Mouse (Mus musculus) ovary, postnatal 36 days (tissue): ENCODE measurements at regions not wholly inside any gene's neighbourhood (a gene's known extent, or its start where the extent isn't known, plus 50 kb on each side); places are given as distances from the start of the nearest gene placed in this dataset.

ENCODE experiments used
- DNase-seq: peaks from one replicate; pipeline ENCODE4 v3.0.0; 2022; ENCODE audit warnings: low spot score, mixed read lengths

- DNase-seq: no peak
Observed at GRCm38 (mm10) chr10:125892122-125892521, 73.8 kb upstream of the Lrig3 start.

DNA sequence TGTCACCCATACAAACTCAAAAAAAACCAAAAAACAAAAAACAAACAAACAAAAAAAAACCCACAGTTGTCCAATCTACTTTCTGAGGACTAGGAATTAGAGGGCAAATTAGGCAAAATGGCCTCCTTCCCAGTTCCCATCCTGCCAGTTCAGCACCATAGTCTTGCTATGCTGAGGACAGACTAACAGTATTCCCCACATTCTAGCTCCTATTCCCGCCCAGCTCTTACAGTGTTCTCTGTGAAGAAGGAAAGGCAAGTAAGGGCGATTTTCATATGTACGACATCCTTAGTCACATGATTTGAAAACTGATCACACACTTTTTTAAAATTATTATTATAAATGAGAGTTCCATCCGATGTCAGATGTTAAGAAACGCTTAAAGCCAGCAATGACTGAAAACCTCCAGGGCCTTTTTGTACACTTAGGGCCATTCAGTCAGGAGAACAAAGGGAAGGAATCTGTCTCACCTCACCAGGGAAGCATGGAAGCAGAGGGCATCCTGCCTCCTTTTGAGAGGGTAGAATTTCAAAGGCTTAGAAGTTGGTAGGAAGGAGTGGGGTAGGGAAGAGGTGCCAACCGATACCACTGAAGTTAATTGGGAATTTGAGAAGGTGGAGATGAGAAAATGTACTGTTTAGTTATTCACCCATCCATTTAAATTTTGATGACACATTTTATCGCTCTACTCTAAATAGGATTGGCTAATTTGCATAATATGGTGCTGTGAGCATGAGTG is 70.1 kb upstream of the Lrig3 start:
- no peak for DNase-seq

GRCm38 (mm10) chr10:125896646-125897045 is 69.3 kb upstream of the Lrig3 start:
- no peak for DNase-seq

GRCm38 (mm10) chr10:125899504-125899903 is 66.5 kb upstream of the Lrig3 start:
- no peak for DNase-seq

- DNase-seq: no peak
Observed at GRCm38 (mm10) chr10:125900562-125900961, 65.4 kb upstream of the Lrig3 start.

- no peak for DNase-seq
Observed at GRCm38 (mm10) chr10:125902668-125903067, 63.3 kb upstream of the Lrig3 start.

GRCm38 (mm10) chr10:125912207-125912606 is 53.8 kb upstream of the Lrig3 start:
- no peak for DNase-seq
